Mouse (Mus musculus) CH12F3 (cell line): ENCODE measurements at regions not wholly inside any gene's neighbourhood (a gene's known extent, or its start where the extent isn't known, plus 50 kb on each side); places are given as distances from the start of the nearest gene placed in this dataset.

Experiments
- in situ Hi-C: fragments of 300-500 bp; cut with MboI; formaldehyde crosslinking; loops from 2 replicates; pipeline ENCODE4 v1.14.3; 2020; ENCODE audit warnings: low sequenced_read_pairs

- in situ Hi-C loops, result loop anchor here (10.0 kb wide), 2 partner anchors 176 to 456 kb away; no protein-coding TSS in a partner anchor
Observed at GRCm38 (mm10) chr11:20459140-20459539, 83.9 kb upstream of the Sertad2 start.

GRCm38 (mm10) chr11:20460501-20460921 is 82.5 kb upstream of the Sertad2 start:
- in situ Hi-C loops, result no loop called here

GRCm38 (mm10) chr11:20462076-20462475 is 81.0 kb upstream of the Sertad2 start:
- in situ Hi-C loops, result no loop called here

GRCm38 (mm10) chr11:20463173-20463681 is 79.8 kb upstream of the Sertad2 start:
- in situ Hi-C loops, result no loop called here

GRCm38 (mm10) chr11:20464564-20464963 is 78.5 kb upstream of the Sertad2 start:
- in situ Hi-C loops, result no loop called here

- in situ Hi-C loops, result no loop called here
Observed at GRCm38 (mm10) chr11:20466591-20466990, 76.5 kb upstream of the Sertad2 start.

- in situ Hi-C loops, result no loop called here
Observed at GRCm38 (mm10) chr11:20468319-20469018, 74.6 kb upstream of the Sertad2 start.

- in situ Hi-C loops, result no loop called here
Observed at GRCm38 (mm10) chr11:20469368-20469767, 73.7 kb upstream of the Sertad2 start.

GRCm38 (mm10) chr11:20470396-20470795 is 72.7 kb upstream of the Sertad2 start:
- in situ Hi-C loops, result no loop called here

- in situ Hi-C loops, result no loop called here
Observed at GRCm38 (mm10) chr11:20472336-20472735, 70.7 kb upstream of the Sertad2 start.

GRCm38 (mm10) chr11:20475629-20476028 is 67.4 kb upstream of the Sertad2 start:
- in situ Hi-C loops, result no loop called here

GRCm38 (mm10) chr11:20476494-20476893 is 66.6 kb upstream of the Sertad2 start:
- in situ Hi-C loops, result no loop called here

- in situ Hi-C loops, result no loop called here
Observed at GRCm38 (mm10) chr11:20477183-20478037, 65.6 kb upstream of the Sertad2 start.

GRCm38 (mm10) chr11:20480632-20481031 is 62.4 kb upstream of the Sertad2 start:
- in situ Hi-C loops, result no loop called here

- in situ Hi-C loops, result no loop called here
Observed at GRCm38 (mm10) chr11:20485371-20485770, 57.7 kb upstream of the Sertad2 start.
